Mouse (Mus musculus) midbrain, embryonic 11.5 days (tissue): Measurements from ENCODE around the gene Miga1. TPM values are rescaled to one million over a fixed set of nuclear protein-coding genes. Genes with fewer than 3 reads are reported as not detected.

Experiments used
- ATAC-seq: fragments of 200-750 bp; cut with Nextera tagmentation; 2 replicates; pipeline ENCODE4 v1.8.0; 2017; ENCODE audit warnings: moderate TSS enrichment, moderate library complexity; ENCODE audit not compliant: low FRiP score
- DNase-seq: peaks from one replicate; pipeline ENCODE4 v3.0.0; 2015; ENCODE audit warnings: low spot score; ENCODE audit errors: missing footprints
- H3K27ac ChIP-seq: fragments of 300-500 bp; sonication (generic); 2 replicates; pipeline ENCODE4 v1.5.1; 2014; ENCODE audit warnings: low read depth, low read length
- H3K27me3 ChIP-seq: fragments of 300-500 bp; sonication (generic); 2 replicates; pipeline ENCODE4 v1.6.1; 2014; ENCODE audit warnings: mild to moderate bottlenecking, low read length, moderate library complexity, mixed read lengths; ENCODE audit not compliant: control insufficient read depth, insufficient read depth
- H3K36me3 ChIP-seq: fragments of 300-500 bp; sonication (generic); 2 replicates; pipeline ENCODE4 v1.6.1; 2014; ENCODE audit warnings: mild to moderate bottlenecking, low read length, moderate library complexity, mixed read lengths; ENCODE audit not compliant: control insufficient read depth, insufficient read depth
- H3K4me1 ChIP-seq: fragments of 300-500 bp; sonication (generic); 2 replicates; pipeline ENCODE4 v1.6.1; 2014; ENCODE audit warnings: low read length; ENCODE audit not compliant: control insufficient read depth, insufficient read depth
- H3K4me2 ChIP-seq: fragments of 300-500 bp; sonication (generic); 2 replicates; pipeline ENCODE4 v1.6.1; 2014; ENCODE audit warnings: mild to moderate bottlenecking, moderate library complexity
- H3K4me3 ChIP-seq: fragments of 300-500 bp; sonication (generic); 2 replicates; pipeline ENCODE4 v1.5.1; 2014; ENCODE audit warnings: low read depth, low read length
- H3K9ac ChIP-seq: fragments of 300-500 bp; sonication (generic); 2 replicates; pipeline ENCODE4 v1.6.1; 2014; ENCODE audit warnings: low read length
- H3K9me3 ChIP-seq: fragments of 300-500 bp; sonication (generic); 2 replicates; pipeline ENCODE4 v1.6.1; 2016; ENCODE audit warnings: low read length; ENCODE audit not compliant: control insufficient read depth
- whole genome bisulfite sequencing: fragments of 180-500 bp; shearing (Covaris S2); extraction: QIAGEN DNeasy Blood & Tissue Kit; methylation state at CpG from one replicate; pipeline ENCODE4 v1.1.7; 2014; 5-methylcytosine and 5-hydroxymethylcytosine counted together
- polyA plus RNA-seq: library from polyadenylated mRNA; unstranded; fragments of >200 nt; fragmentation: Nextera tagmentation; extraction: Ambion mirVana; gene quantifications from 2 replicates; pipeline ENCODE4 v1.2.1, GENCODE M21; 2014

Miga1 gene
- polyA plus RNA-seq, 1 experiment from 2014 or later: 19.3 TPM

DNA sequence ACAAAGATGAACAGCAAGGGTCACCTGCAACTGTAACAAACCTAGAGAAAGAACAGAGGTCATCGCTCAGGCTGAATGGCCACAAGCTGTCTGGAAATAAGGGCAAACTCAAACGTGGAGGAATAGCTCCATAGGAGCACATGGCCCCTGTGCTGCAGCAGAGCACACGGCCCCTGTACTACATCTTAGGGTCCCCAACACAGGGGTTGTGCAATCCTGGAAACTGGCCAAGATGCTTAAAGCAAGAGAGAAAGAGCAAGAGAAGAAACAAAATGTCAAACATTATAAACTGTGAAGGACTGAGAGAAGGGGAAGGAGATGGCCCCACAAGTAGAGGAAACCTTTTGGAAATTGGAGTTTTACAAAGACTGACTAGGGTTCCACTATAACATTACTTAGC lies 45.8 kb downstream of the Miga1 start:
- Histone ChIP-seq H3K27me3 (no peaks in the 10 kb centered on the region), H3K27ac (no peak overlapping the region), H3K4me3 (no peak overlapping the region), H3K9ac (no peak overlapping the region), H3K4me1 (no peaks in the 10 kb centered on the region), H3K36me3 (no peaks in the 10 kb centered on the region; the same call in 1 of the 2 replicates), H3K4me2 (no peak overlapping the region), H3K9me3 (no peaks in the 10 kb centered on the region)
- peak; percentile 37 for DNase-seq
- 88% methylated on average over 3 of the region's 3 CpGs for WGBS
- no peak for ATAC-seq

DNA sequence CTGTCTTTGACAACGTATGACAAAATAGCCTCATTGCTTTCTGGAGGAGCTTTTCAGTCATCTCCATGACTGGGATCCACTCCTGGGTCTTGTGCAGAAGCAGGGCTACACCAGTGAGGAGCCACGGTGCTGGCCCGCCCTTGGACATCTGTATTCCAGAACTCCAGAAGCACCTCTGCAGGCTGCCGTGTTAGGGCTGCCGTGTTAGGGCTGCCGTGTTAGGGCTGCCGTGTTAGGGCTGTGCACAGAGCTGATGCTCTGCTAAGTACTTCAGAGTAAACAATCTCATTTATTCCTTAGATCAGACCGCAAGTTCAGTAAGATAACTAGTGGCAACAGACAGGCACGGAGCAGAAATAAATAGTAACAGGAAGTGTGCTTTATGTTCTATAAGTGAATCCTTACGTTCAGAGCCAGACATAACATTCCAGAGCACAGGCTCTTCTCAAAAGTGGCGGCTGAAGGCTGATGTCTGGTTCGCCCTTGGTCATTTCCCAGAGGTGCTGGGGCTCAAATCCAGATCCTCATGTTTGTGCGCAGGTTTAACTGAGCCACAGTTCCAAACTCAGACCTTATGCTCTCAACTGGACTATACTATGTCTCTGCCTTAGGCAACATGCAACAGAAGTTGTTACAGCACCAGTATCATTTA lies 46.6 kb downstream of the Miga1 start:
- no peak overlapping the region for H3K4me2 ChIP-seq
- 88% methylated on average over 13 of the region's 13 CpGs for WGBS
- no peaks in the 10 kb centered on the region for H3K9me3 ChIP-seq
- DNase-seq: peak; percentile 41
- ATAC-seq: no peak
- no peak overlapping the region for H3K9ac ChIP-seq
- H3K27me3 ChIP-seq: no peaks in the 10 kb centered on the region
- no peak overlapping the region for H3K4me3 ChIP-seq
- H3K27ac ChIP-seq: no peak overlapping the region
- no peaks in the 10 kb centered on the region for H3K4me1 ChIP-seq
- H3K36me3 ChIP-seq: no peaks in the 10 kb centered on the region; the same call in 1 of the 2 replicates

DNA sequence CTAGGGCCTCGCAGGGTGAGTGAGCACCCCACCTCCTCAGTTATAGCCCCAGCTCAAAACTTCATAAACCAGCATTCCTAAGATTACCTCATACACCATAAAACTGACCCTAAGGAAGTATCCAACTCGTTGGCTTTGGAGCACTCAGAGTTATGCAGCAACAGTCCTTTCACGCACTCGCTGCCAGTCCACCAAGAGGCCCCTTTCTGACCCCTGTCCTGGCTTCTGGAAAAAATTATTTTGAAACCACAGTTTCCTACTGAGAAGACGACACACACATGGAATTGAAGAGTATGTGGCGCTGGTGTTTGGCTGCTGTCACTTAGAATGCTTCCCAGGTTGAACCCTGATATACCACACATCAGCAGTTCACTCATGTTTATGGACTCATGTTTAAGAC lies 48.3 kb downstream of the Miga1 start:
- H3K9ac ChIP-seq: no peak overlapping the region
- H3K4me2 ChIP-seq: no peak overlapping the region
- DNase-seq: peak; percentile 54
- no peak for ATAC-seq
- no peak overlapping the region for H3K4me3 ChIP-seq
- no peaks in the 10 kb centered on the region; the same call in 1 of the 2 replicates for H3K36me3 ChIP-seq
- no peaks in the 10 kb centered on the region for H3K27me3 ChIP-seq
- H3K9me3 ChIP-seq: no peaks in the 10 kb centered on the region
- no peaks in the 10 kb centered on the region for H3K4me1 ChIP-seq
- no peak overlapping the region for H3K27ac ChIP-seq
- WGBS: 87% methylated on average over 6 of the region's 6 CpGs

DNA sequence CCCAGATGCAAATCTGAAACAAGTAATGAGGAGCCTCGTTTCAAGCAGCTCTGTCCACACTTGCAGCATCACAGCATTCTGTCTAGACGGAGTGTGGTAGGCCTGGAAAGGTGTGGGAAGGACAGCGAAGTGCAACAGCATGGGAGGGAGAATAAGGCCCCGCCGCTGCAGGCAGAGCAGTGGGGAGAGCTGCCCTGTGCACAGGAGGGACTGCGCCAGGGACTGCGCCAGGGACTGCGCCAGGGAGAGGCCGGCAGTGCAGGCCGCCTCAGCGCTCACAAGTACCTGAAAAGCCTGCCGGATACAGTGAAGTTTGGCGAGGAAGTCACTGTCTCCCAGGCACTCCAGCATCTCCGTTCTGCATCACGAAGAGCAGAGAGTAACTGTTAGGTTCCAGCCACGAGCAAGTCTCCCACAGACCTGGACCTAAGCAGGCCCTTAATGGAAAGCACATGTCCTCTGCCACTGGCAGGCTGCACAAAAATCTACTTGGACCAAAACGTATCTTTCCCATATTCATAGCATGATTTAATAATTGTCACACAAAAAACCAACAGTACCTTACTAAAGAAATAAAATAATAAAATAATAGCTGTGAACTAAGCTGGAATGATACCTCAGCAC lies 49.9 kb downstream of the Miga1 start:
- DNase-seq (no peak), ATAC-seq (no peak)
- Histone ChIP-seq H3K4me3 (no peak overlapping the region), H3K4me2 (no peak overlapping the region), H3K9me3 (no peaks in the 10 kb centered on the region), H3K4me1 (no peaks in the 10 kb centered on the region), H3K27ac (no peak overlapping the region), H3K27me3 (no peaks in the 10 kb centered on the region), H3K9ac (no peak overlapping the region), H3K36me3 (no peaks in the 10 kb centered on the region)
- WGBS: 91% methylated on average over 17 of the region's 17 CpGs

DNA sequence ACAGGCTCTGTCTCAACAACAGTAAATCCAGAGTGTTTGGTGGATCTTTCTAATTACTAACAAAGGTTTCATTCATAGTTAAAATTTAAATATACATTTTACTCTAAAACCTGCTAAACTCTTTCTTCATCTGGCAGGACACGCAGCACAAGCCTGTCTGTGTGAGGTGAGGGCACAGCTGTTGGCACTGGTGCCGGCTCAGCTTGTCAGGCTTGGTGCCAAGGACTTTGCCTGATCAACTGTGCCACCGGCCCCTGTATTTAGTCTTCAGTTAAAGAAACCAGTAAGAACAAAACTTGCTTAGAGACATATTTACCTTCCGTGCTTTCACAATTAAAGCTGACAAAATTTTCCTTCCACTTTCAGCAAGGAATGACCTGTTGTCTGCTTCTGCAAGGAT lies 51.5 kb downstream of the Miga1 start:
- no peak overlapping the region for H3K4me3 ChIP-seq
- H3K27me3 ChIP-seq: no peaks in the 10 kb centered on the region
- no peak overlapping the region for H3K4me2 ChIP-seq
- no peak overlapping the region for H3K27ac ChIP-seq
- no peak overlapping the region for H3K9ac ChIP-seq
- 91% methylated on average over 4 of the region's 4 CpGs for WGBS
- H3K36me3 ChIP-seq: no peaks in the 10 kb centered on the region
- DNase-seq (peak; percentile 12), ATAC-seq (no peak)
- no peaks in the 10 kb centered on the region for H3K4me1 ChIP-seq
- H3K9me3 ChIP-seq: no peaks in the 10 kb centered on the region

DNA sequence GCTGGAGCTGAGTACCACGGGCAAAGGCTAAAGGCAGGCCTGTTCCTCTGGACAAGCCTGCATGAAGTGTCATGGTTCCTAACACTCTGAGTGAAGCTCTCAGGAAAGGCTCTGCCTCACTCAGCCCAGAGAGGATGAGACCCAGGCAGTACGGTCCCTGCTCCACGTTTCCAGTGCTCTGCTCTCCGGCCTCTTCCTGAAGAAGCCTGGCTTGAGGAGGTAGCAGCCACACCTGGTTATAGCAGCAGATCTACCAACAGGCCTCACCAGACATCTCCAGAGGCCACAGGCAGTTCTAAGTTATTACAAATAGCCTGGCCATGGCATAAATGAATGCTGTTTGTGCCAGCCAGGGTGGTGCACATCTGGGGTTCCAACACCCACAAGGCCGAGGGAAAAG lies 51.9 kb downstream of the Miga1 start:
- Histone ChIP-seq H3K27me3 (no peaks in the 10 kb centered on the region), H3K4me1 (no peaks in the 10 kb centered on the region), H3K4me2 (no peak overlapping the region), H3K36me3 (0 out of 2 replicates have a peak, but pooled peaks cover 3% of the 10 kb centered on the region), H3K27ac (no peak overlapping the region), H3K4me3 (no peak overlapping the region), H3K9ac (no peak overlapping the region), H3K9me3 (no peaks in the 10 kb centered on the region)
- ATAC-seq: no peak
- peak; percentile 61 for DNase-seq
- 91% methylated on average over 5 of the region's 5 CpGs for WGBS

DNA sequence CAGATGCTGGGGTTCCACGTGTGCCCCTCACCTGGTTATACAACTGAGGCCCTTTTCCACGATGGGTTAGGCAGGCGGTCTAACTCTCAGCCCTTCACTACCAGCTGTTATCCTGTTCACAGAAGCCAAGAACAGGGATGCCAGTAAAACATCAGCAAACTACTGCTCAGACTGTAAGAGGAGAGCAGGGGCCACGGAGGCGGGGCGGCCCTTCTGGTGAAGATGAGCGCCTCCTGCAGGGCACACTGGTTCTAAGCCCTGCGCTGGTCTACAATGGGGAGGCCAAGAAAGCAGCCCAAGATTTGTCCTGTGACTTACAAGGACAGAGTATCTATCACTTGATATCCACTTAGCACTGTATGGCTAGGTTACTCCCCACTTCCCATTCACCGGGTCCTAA lies 52.4 kb downstream of the Miga1 start:
- DNase-seq (no peak), ATAC-seq (no peak)
- H3K9ac ChIP-seq: no peak overlapping the region
- no peak overlapping the region for H3K4me3 ChIP-seq
- no peak overlapping the region for H3K4me2 ChIP-seq
- no peaks in the 10 kb centered on the region for H3K9me3 ChIP-seq
- WGBS: 80% methylated on average over 9 of the region's 9 CpGs
- no peaks in the 10 kb centered on the region for H3K27me3 ChIP-seq
- H3K27ac ChIP-seq: no peak overlapping the region
- H3K4me1 ChIP-seq: no peaks in the 10 kb centered on the region
- H3K36me3 ChIP-seq: 0 out of 2 replicates have a peak, but pooled peaks cover 5% of the 10 kb centered on the region

DNA sequence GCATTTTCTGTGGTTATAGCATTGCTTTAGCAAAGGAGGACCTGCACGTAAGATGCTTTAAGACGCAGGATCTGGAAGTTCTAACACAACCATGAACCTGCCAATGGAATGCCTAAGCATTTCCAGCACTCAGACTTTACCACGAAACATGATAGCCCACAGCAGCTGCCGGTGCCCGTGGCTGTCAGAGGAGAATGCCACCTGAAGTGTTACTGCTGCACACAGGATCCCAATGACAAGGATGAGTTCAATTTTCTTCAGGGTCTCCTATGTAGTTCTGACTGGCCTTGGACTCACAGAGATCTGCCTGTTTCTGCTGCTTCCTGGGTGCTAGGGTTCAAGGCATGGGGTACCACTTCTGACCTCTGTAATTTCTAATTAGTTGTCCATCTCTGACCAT lies 55.4 kb downstream of the Miga1 start:
- H3K4me1 ChIP-seq: no peaks in the 10 kb centered on the region
- no peak overlapping the region for H3K4me2 ChIP-seq
- H3K36me3 ChIP-seq: 0 out of 2 replicates have a peak, but pooled peaks cover 5% of the 10 kb centered on the region
- H3K27ac ChIP-seq: no peak overlapping the region
- no peaks in the 10 kb centered on the region for H3K9me3 ChIP-seq
- ATAC-seq: no peak
- no peak overlapping the region for H3K4me3 ChIP-seq
- 93% methylated on average over 5 of the region's 5 CpGs for WGBS
- H3K9ac ChIP-seq: no peak overlapping the region
- no peaks in the 10 kb centered on the region for H3K27me3 ChIP-seq
- DNase-seq: peak; percentile 14

DNA sequence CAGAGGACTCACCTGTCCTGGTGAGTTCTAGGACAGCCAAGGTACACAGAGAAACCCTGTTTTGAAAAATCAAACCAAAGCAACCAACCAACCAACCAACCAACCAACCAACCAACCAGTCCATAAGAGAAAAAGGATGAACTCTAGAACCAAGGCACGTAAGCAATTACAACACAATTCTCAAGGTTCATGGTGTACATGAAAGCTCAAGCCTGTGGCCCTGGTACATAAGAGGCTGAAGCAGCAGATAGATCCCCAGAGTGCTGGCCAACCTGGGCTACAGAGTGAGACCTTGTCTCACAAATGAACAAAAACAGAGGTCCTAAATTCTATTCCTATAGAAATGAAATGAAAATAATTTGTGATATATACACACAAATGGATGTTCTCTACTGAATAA lies 55.9 kb downstream of the Miga1 start:
- ATAC-seq (no peak), DNase-seq (peak; percentile 77)
- Histone ChIP-seq H3K27me3 (no peaks in the 10 kb centered on the region), H3K9ac (no peak overlapping the region), H3K4me2 (no peak overlapping the region), H3K27ac (no peak overlapping the region), H3K4me1 (no peaks in the 10 kb centered on the region), H3K9me3 (no peaks in the 10 kb centered on the region), H3K4me3 (no peak overlapping the region), H3K36me3 (0 out of 2 replicates have a peak, but pooled peaks cover 5% of the 10 kb centered on the region)
- 100% methylated on average over 1 of the region's 1 CpGs for WGBS
